Mouse (Mus musculus): ENCODE results near the gene Tmem136. TPM values are rescaled to one million over a fixed set of nuclear protein-coding genes. Genes with fewer than 3 reads are reported as not detected.
A peak's percentile ranks its signal among the peaks of the same experiment; 100 is the strongest.

The Tmem136 gene
- total and polyA plus RNA-seq, 2 experiments from 2014 or later: 8.4 to 11.6 TPM

GRCm38 (mm10) chr9:43108721-43109120 lies 7.6 kb downstream of the Tmem136 start:
- 87% methylated on average over 3 of the region's 3 CpGs for WGBS
- Histone ChIP-seq H3K27me3 (ENCODE audit: insufficient read depth, low read length) (no peaks in the 10 kb centered on the region), H3K4me3 (ENCODE audit: low read length) (no peak overlapping the region), H3K36me3 (ENCODE audit: insufficient read depth, low read length) (peaks cover 11% of the 10 kb centered on the region), H3K4me1 (ENCODE audit: insufficient read depth, low read length) (peaks cover 3% of the 10 kb centered on the region; the same call in 1 of the 2 replicates), H3K27ac (no peak overlapping the region), H3K9me3 (ENCODE audit: low read length) (no peaks in the 10 kb centered on the region), H3K9ac (replicated peaks; ENCODE audit: low read length) (no peak overlapping the region), H3K4me2 (ENCODE audit: low read depth, low read length) (no peak overlapping the region)
- no peak for TF ChIP-seq CTCF (IDR thresholded peaks at IDR 0.05; ENCODE audit: low read depth)
- ATAC-seq (no peak), DNase-seq (ENCODE audit: low spot score) (no peak)

GRCm38 (mm10) chr9:43108081-43108480 lies 8.3 kb downstream of the Tmem136 start:
- DNase-seq (ENCODE audit: low spot score) (no peak), ATAC-seq (no peak)
- no peak overlapping the region for H3K4me3 ChIP-seq (ENCODE audit: low read length)
- no peak overlapping the region for H3K4me2 ChIP-seq (ENCODE audit: low read depth, low read length)
- H3K4me1 ChIP-seq (ENCODE audit: insufficient read depth, low read length): peaks cover 8% of the 10 kb centered on the region
- 67% methylated on average over 1 of the region's 1 CpGs for WGBS
- H3K9ac ChIP-seq (replicated peaks; ENCODE audit: low read length): no peak overlapping the region
- H3K27me3 ChIP-seq (ENCODE audit: insufficient read depth, low read length): no peaks in the 10 kb centered on the region
- no peak overlapping the region for H3K27ac ChIP-seq
- no peak for TF ChIP-seq CTCF (IDR thresholded peaks at IDR 0.05; ENCODE audit: low read depth)
- no peaks in the 10 kb centered on the region for H3K9me3 ChIP-seq (ENCODE audit: low read length)
- peaks cover 11% of the 10 kb centered on the region for H3K36me3 ChIP-seq (ENCODE audit: insufficient read depth, low read length)

- Histone ChIP-seq H3K36me3 (ENCODE audit: insufficient read depth, low read length) (peaks cover 11% of the 10 kb centered on the region), H3K9me3 (ENCODE audit: low read length) (no peaks in the 10 kb centered on the region), H3K4me3 (ENCODE audit: low read length) (no peak overlapping the region), H3K4me1 (ENCODE audit: insufficient read depth, low read length) (peaks cover 11% of the 10 kb centered on the region), H3K27ac (peak overlapping the region; percentile 92; the same call in 1 of the 2 replicates), H3K4me2 (ENCODE audit: low read depth, low read length) (peak overlapping the region; percentile 91; the same call in 1 of the 2 replicates), H3K9ac (replicated peaks; ENCODE audit: low read length) (no peak overlapping the region), H3K27me3 (ENCODE audit: insufficient read depth, low read length) (no peaks in the 10 kb centered on the region)
- ATAC-seq: no peak
- 56% methylated on average over 5 of the region's 5 CpGs for WGBS
- DNase-seq (ENCODE audit: low spot score): no peak
- TF ChIP-seq CTCF (IDR thresholded peaks at IDR 0.05; ENCODE audit: low read depth): no peak
Observed at GRCm38 (mm10) chr9:43107555-43107954, 8.8 kb downstream of the Tmem136 start.

- Histone ChIP-seq H3K27ac (peak within 1 kb of the TSS; percentile 92), H3K4me3 (ENCODE audit: low read length) (peak within 1 kb of the TSS; percentile 92), H3K4me2 (ENCODE audit: low read depth, low read length) (peak within 1 kb of the TSS; percentile 91), H3K9ac (replicated peaks; ENCODE audit: low read length) (peak within 1 kb of the TSS; percentile 84), H3K4me1 (ENCODE audit: insufficient read depth, low read length) (peaks cover 11% of the 10 kb centered on the region), H3K9me3 (ENCODE audit: low read length) (no peaks in the 10 kb centered on the region), H3K27me3 (ENCODE audit: insufficient read depth, low read length) (no peaks in the 10 kb centered on the region), H3K36me3 (ENCODE audit: insufficient read depth, low read length) (peaks cover 11% of the 10 kb centered on the region)
- peak; percentile 73 for TF ChIP-seq CTCF (IDR thresholded peaks at IDR 0.05; ENCODE audit: low read depth)
- DNase-seq (ENCODE audit: low spot score): peak; percentile 81
- 24% methylated on average over 10 of the region's 10 CpGs for WGBS
- ATAC-seq: no peak
Observed at GRCm38 (mm10) chr9:43107187-43107517, 9.2 kb downstream of the Tmem136 start, which contains the start of gene Arhgef12. Arhgef12 (minus strand) TSS chr9:43107239.

- H3K9ac ChIP-seq (replicated peaks; ENCODE audit: low read length): peak overlapping the region; percentile 84
- no peak for DNase-seq (ENCODE audit: low spot score)
Observed at GRCm38 (mm10) chr9:43106426-43107186, 9.8 kb downstream of the Tmem136 start.

GRCm38 (mm10) chr9:43105664-43106361 lies 10.6 kb downstream of the Tmem136 start:
- ATAC-seq (peak; percentile 90), DNase-seq (ENCODE audit: low spot score) (peak; percentile 97)
- Histone ChIP-seq H3K27me3 (ENCODE audit: insufficient read depth, low read length) (no peaks in the 10 kb centered on the region), H3K4me3 (ENCODE audit: low read length) (peak overlapping the region; percentile 92), H3K36me3 (ENCODE audit: insufficient read depth, low read length) (peaks cover 1% of the 10 kb centered on the region), H3K9ac (replicated peaks; ENCODE audit: low read length) (peak overlapping the region; percentile 84), H3K4me1 (ENCODE audit: insufficient read depth, low read length) (peaks cover 11% of the 10 kb centered on the region), H3K27ac (peak overlapping the region; percentile 92), H3K9me3 (ENCODE audit: low read length) (no peaks in the 10 kb centered on the region), H3K4me2 (ENCODE audit: low read depth, low read length) (peak overlapping the region; percentile 91)
- WGBS: 0% methylated on average over 63 of the region's 91 CpGs
- no peak for TF ChIP-seq CTCF (IDR thresholded peaks at IDR 0.05; ENCODE audit: low read depth)

More at GRCm38 (mm10) chr9:43106426-43107186, 9.8 kb downstream of the Tmem136 start:
- Histone ChIP-seq H3K36me3 (ENCODE audit: insufficient read depth, low read length) (peaks cover 8% of the 10 kb centered on the region), H3K9me3 (ENCODE audit: low read length) (no peaks in the 10 kb centered on the region), H3K4me2 (ENCODE audit: low read depth, low read length) (peak overlapping the region; percentile 91), H3K27me3 (ENCODE audit: insufficient read depth, low read length) (no peaks in the 10 kb centered on the region), H3K4me1 (ENCODE audit: insufficient read depth, low read length) (peaks cover 11% of the 10 kb centered on the region), H3K27ac (peak overlapping the region; percentile 92), H3K4me3 (ENCODE audit: low read length) (peak overlapping the region; percentile 92)
- TF ChIP-seq CTCF (IDR thresholded peaks at IDR 0.05; ENCODE audit: low read depth): no peak
- WGBS: 10% methylated on average over 22 of the region's 22 CpGs
- peak; percentile 28; the same call in 1 of the 2 replicates for ATAC-seq
